Mouse (Mus musculus) brain, embryonic 14.5 days (tissue): ENCODE measurements around the gene Zfp664.

Experiments used
- CTCF ChIP-seq: fragments of 200-500 bp; IDR thresholded peaks from 2 replicates; pipeline ENCODE4 v1.5.1; 2012; ENCODE audit warnings: inconsistent platforms, mild to moderate bottlenecking, moderate library complexity, borderline replicate concordance; ENCODE audit not compliant: insufficient read depth, insufficient read length; ENCODE audit errors: extremely low read depth
- POLR2A ChIP-seq: fragments of 200-500 bp; IDR thresholded peaks from 2 replicates; pipeline ENCODE4 v1.6.1; 2012; ENCODE audit warnings: mild to moderate bottlenecking, inconsistent platforms, borderline replicate concordance; ENCODE audit not compliant: poor library complexity, insufficient read depth, insufficient read length, severe bottlenecking; ENCODE audit errors: extremely low read depth

- TF ChIP-seq POLR2A (no peak), CTCF (no peak)
Observed at GRCm38 (mm10) chr5:124861463-124861862, 1.0 kb upstream of the Zfp664 start.
